Mouse (Mus musculus): ENCODE results near the gene Marc1. TPM values are rescaled to one million over a fixed set of nuclear protein-coding genes. Genes with fewer than 3 reads are reported as not detected.

Gene Marc1
- polyA plus RNA-seq, 1 experiment from 2014 or later = 0.31 TPM

- H3K4me1 ChIP-seq (replicated peaks) = 0 out of 2 replicates have a peak, but pooled peaks cover 2% of the 10 kb centered on the region
- H3K9me3 ChIP-seq = no peaks in the 10 kb centered on the region
- H3K27ac ChIP-seq (replicated peaks) = no peak overlapping the region
- no peaks in the 10 kb centered on the region for H3K27me3 ChIP-seq
- H3K9ac ChIP-seq = no peak overlapping the region
- no peaks in the 10 kb centered on the region for H3K36me3 ChIP-seq
- 40% methylated on average over 14 of the region's 14 CpGs for WGBS
- no peak overlapping the region for H3K4me3 ChIP-seq
- H3K4me2 ChIP-seq = no peak overlapping the region
- no peak for ATAC-seq (ENCODE audit: low FRiP score, low read depth)
These were observed 62.4 kb downstream of the Marc1 start for GRCm38 (mm10) chr1:184748692-184749152.

GRCm38 (mm10) chr1:184737876-184738479, 73.1 kb downstream of the Marc1 start:
- Histone ChIP-seq H3K4me1 (replicated peaks) (peaks cover under 1% of the 10 kb centered on the region; the same call in 1 of the 2 replicates), H3K4me2 (no peak overlapping the region), H3K9ac (no peak overlapping the region), H3K36me3 (no peaks in the 10 kb centered on the region), H3K4me3 (no peak overlapping the region), H3K27ac (replicated peaks) (no peak overlapping the region), H3K27me3 (peaks cover 55% of the 10 kb centered on the region), H3K9me3 (no peaks in the 10 kb centered on the region)
- 6% methylated on average over 11 of the region's 14 CpGs for WGBS
- no peak for ATAC-seq (ENCODE audit: low FRiP score, low read depth)

GRCm38 (mm10) chr1:184737228-184737627, 73.9 kb downstream of the Marc1 start:
- H3K27ac ChIP-seq (replicated peaks) = no peak overlapping the region
- 33% methylated on average over 2 of the region's 2 CpGs for WGBS
- no peaks in the 10 kb centered on the region for H3K36me3 ChIP-seq
- H3K9ac ChIP-seq = no peak overlapping the region
- H3K27me3 ChIP-seq = peaks cover 60% of the 10 kb centered on the region
- no peak overlapping the region for H3K4me2 ChIP-seq
- peaks cover 6% of the 10 kb centered on the region for H3K4me1 ChIP-seq (replicated peaks)
- ATAC-seq (ENCODE audit: low FRiP score, low read depth) = no peak
- H3K9me3 ChIP-seq = no peaks in the 10 kb centered on the region
- H3K4me3 ChIP-seq = no peak overlapping the region

MicroRNAs within 50 kb of the gene (microRNA counts, 519-probe panel; counts per million panel counts)
- 3,308 counts per million, percentile 67 among the panel's probes with 10 or more counts for microRNA mmu-miR-1981

Small RNA genes within 50 kb of the gene (microRNA-seq; reads per million reads assigned to microRNA genes)
- 75.0 reads per million, percentile 48 among the genes with 10 or more reads in this experiment for gene Mir1981

Other genes with a start within 250 kb of the Marc1 start
- gene Hlx, start 78.7 kb downstream of the Marc1 start, polyA plus RNA-seq (2015; fragmentation: Nextera tagmentation; extraction: Ambion mirVana) = 2.3 and 3.1 TPM in 2 replicates
- 114 and 130 TPM in 2 replicates for gene Marc2, start 35.1 kb upstream of the Marc1 start, polyA plus RNA-seq (2015; fragmentation: Nextera tagmentation; extraction: Ambion mirVana)
- gene C130074G19Rik, start 71.9 kb upstream of the Marc1 start, polyA plus RNA-seq (2015; fragmentation: Nextera tagmentation; extraction: Ambion mirVana) = 0.99 and 1.2 TPM in 2 replicates
- gene Mark1, start 188.3 kb upstream of the Marc1 start, polyA plus RNA-seq (2015; fragmentation: Nextera tagmentation; extraction: Ambion mirVana) = 15.3 and 15.9 TPM in 2 replicates

All from hindbrain, embryonic 15.5 days (tissue).